Mouse (Mus musculus) regulatory T cell (primary cell): ENCODE data around the gene Ogg1.

Experiments
- in situ Hi-C: fragments of 300-600 bp; cut with MboI, MseI; formaldehyde crosslinking; loops from one replicate; pipeline ENCODE4 v1.15.1; 2025; ENCODE audit warnings: high pct_unique_total_duplicates

Gene Ogg1

GRCm38 (mm10) chr6:113326533-113327315, at the start of gene Ogg1:
TSS of gene Ogg1 (plus strand) at chr6:113326972.
- in situ Hi-C loops: loop anchor here (5.0 kb wide), 1 partner anchor 51 kb away; the partner anchor contains the start of genes Arpc4 and Tada3

GRCm38 (mm10) chr6:113281676-113282075, 45.1 kb upstream of the Ogg1 start:
- in situ Hi-C loops: no loop called here

- in situ Hi-C loops: no loop called here
These were observed 44.5 kb upstream of the Ogg1 start, which contains the start of gene Cpne9 for GRCm38 (mm10) chr6:113282101-113282802. TSS of gene Cpne9 (plus strand) at chr6:113282307.

GRCm38 (mm10) chr6:113282969-113283368, 43.8 kb upstream of the Ogg1 start:
- in situ Hi-C loops: no loop called here

GRCm38 (mm10) chr6:113283500-113283899, 43.3 kb upstream of the Ogg1 start:
- in situ Hi-C loops: no loop called here

GRCm38 (mm10) chr6:113284931-113285330, 41.8 kb upstream of the Ogg1 start:
- in situ Hi-C loops: no loop called here

- in situ Hi-C loops: no loop called here
These were observed 40.5 kb upstream of the Ogg1 start for GRCm38 (mm10) chr6:113286316-113286715.

GRCm38 (mm10) chr6:113287236-113287635, 39.5 kb upstream of the Ogg1 start:
- in situ Hi-C loops: no loop called here

- in situ Hi-C loops: no loop called here
These were observed 37.4 kb upstream of the Ogg1 start for GRCm38 (mm10) chr6:113289346-113289745.

- in situ Hi-C loops: no loop called here
These were observed 36.4 kb upstream of the Ogg1 start for GRCm38 (mm10) chr6:113290346-113290745.

- in situ Hi-C loops: no loop called here
These were observed 33.8 kb upstream of the Ogg1 start for GRCm38 (mm10) chr6:113292938-113293337.

- in situ Hi-C loops: no loop called here
These were observed 30.7 kb upstream of the Ogg1 start for GRCm38 (mm10) chr6:113296046-113296445.

- in situ Hi-C loops: no loop called here
These were observed 30.1 kb upstream of the Ogg1 start for GRCm38 (mm10) chr6:113296639-113297038.

GRCm38 (mm10) chr6:113301350-113301749, 25.4 kb upstream of the Ogg1 start:
- in situ Hi-C loops: loop anchor here (5.0 to 10.0 kb wide), 2 partner anchors 254 to 1603 kb away; partner anchors contain the start of gene Thumpd3

- in situ Hi-C loops: loop anchor here (5.0 to 10.0 kb wide), 2 partner anchors 255 to 1603 kb away; partner anchors contain the start of gene Thumpd3
These were observed 24.5 kb upstream of the Ogg1 start for GRCm38 (mm10) chr6:113302258-113302657.

GRCm38 (mm10) chr6:113306322-113306985, 20.3 kb upstream of the Ogg1 start:
- in situ Hi-C loops: loop anchor here (10.0 kb wide), 1 partner anchor 1598 kb away; no protein-coding TSS in a partner anchor

- in situ Hi-C loops: loop anchor here (10.0 kb wide), 1 partner anchor 1598 kb away; no protein-coding TSS in a partner anchor
These were observed 19.8 kb upstream of the Ogg1 start, which contains the start of gene Brpf1 for GRCm38 (mm10) chr6:113306986-113307349. TSS of gene Brpf1 (plus strand) at chr6:113307137.

- in situ Hi-C loops: loop anchor here (10.0 kb wide), 1 partner anchor 1597 kb away; no protein-coding TSS in a partner anchor
These were observed 19.2 kb upstream of the Ogg1 start for GRCm38 (mm10) chr6:113307481-113308121.

GRCm38 (mm10) chr6:113308141-113308540, 18.6 kb upstream of the Ogg1 start:
- in situ Hi-C loops: loop anchor here (10.0 kb wide), 1 partner anchor 1597 kb away; no protein-coding TSS in a partner anchor

GRCm38 (mm10) chr6:113315972-113316371, 10.8 kb upstream of the Ogg1 start:
- in situ Hi-C loops: loop anchor here (5.0 to 10.0 kb wide), 2 partner anchors 201 to 254 kb away; no protein-coding TSS in a partner anchor

GRCm38 (mm10) chr6:113329396-113329795, 2.6 kb downstream of the Ogg1 start:
- in situ Hi-C loops: loop anchor here (5.0 kb wide), 1 partner anchor 48 kb away; the partner anchor contains the start of genes Arpc4 and Tada3
